Mouse (Mus musculus) embryonic facial prominence, embryonic 13.5 days (tissue): ENCODE data around the gene Tbc1d10c. TPM values are rescaled to one million over a fixed set of nuclear protein-coding genes. Genes with fewer than 3 reads are reported as not detected.

Experiments used
- ATAC-seq: fragments of 200-750 bp; cut with Nextera tagmentation; 2 replicates; pipeline ENCODE4 v1.8.0; 2017; ENCODE audit warnings: low read depth; ENCODE audit not compliant: insufficient number of reproducible peaks, insufficient read depth, low FRiP score, low TSS enrichment
- H3K27ac ChIP-seq: fragments of 300-500 bp; sonication (generic); 2 replicates; pipeline ENCODE4 v1.5.1; 2015; ENCODE audit warnings: moderate library complexity, mild to moderate bottlenecking, inconsistent platforms
- H3K27me3 ChIP-seq: fragments of 300-500 bp; sonication (generic); 2 replicates; pipeline ENCODE4 v1.6.1; 2015; ENCODE audit warnings: mild to moderate bottlenecking, inconsistent platforms
- H3K36me3 ChIP-seq: fragments of 300-500 bp; sonication (generic); 2 replicates; pipeline ENCODE4 v1.6.1; 2015; ENCODE audit warnings: mild to moderate bottlenecking, inconsistent platforms
- H3K4me1 ChIP-seq: fragments of 300-500 bp; sonication (generic); 2 replicates; pipeline ENCODE4 v1.6.1; 2015; ENCODE audit warnings: inconsistent platforms
- H3K4me2 ChIP-seq: fragments of 300-500 bp; sonication (generic); 2 replicates; pipeline ENCODE4 v1.6.1; 2015; ENCODE audit warnings: moderate library complexity, mild to moderate bottlenecking, inconsistent platforms
- H3K4me3 ChIP-seq: fragments of 300-500 bp; sonication (generic); 2 replicates; pipeline ENCODE4 v1.5.1; 2015; ENCODE audit warnings: mild to moderate bottlenecking, inconsistent platforms
- H3K9ac ChIP-seq: fragments of 300-500 bp; sonication (generic); 2 replicates; pipeline ENCODE4 v1.6.1; 2015; ENCODE audit warnings: mild to moderate bottlenecking, inconsistent platforms
- H3K9me3 ChIP-seq: fragments of 300-500 bp; sonication (generic); 2 replicates; pipeline ENCODE4 v1.6.1; 2016; ENCODE audit warnings: inconsistent platforms
- WGBS: fragments of 180-500 bp; shearing (Covaris S2); methylation state at CpG from one replicate; pipeline ENCODE4 v1.1.7; 2015; ENCODE audit warnings: mixed read lengths; 5-methylcytosine and 5-hydroxymethylcytosine counted together
- polyA plus RNA-seq: library from polyadenylated mRNA; unstranded; fragments of >200 nt; fragmentation: Nextera tagmentation; extraction: Ambion mirVana; gene quantifications from 2 replicates; pipeline ENCODE4 v1.2.1, GENCODE M21; 2015

Tbc1d10c gene
- polyA plus RNA-seq, 1 experiment from 2014 or later, result 3.1 TPM

GRCm38 (mm10) chr19:4147782-4148490 is 43.1 kb downstream of the Tbc1d10c start:
- H3K27me3 ChIP-seq, result no peaks in the 10 kb centered on the region
- no peaks in the 10 kb centered on the region for H3K9me3 ChIP-seq
- peaks cover 34% of the 10 kb centered on the region for H3K36me3 ChIP-seq
- WGBS, result 35% methylated on average over 9 of the region's 9 CpGs
- no peak for ATAC-seq
- H3K4me1 ChIP-seq, result peaks cover 24% of the 10 kb centered on the region
- H3K27ac ChIP-seq, result no peak overlapping the region; the same call in 1 of the 2 replicates
- H3K4me3 ChIP-seq, result peak overlapping the region; percentile 87
- peak overlapping the region; percentile 89 for H3K4me2 ChIP-seq
- peak overlapping the region; percentile 89 for H3K9ac ChIP-seq

GRCm38 (mm10) chr19:4147022-4147405 is 44.1 kb downstream of the Tbc1d10c start:
- ATAC-seq, result no peak

GRCm38 (mm10) chr19:4146366-4147021 is 44.6 kb downstream of the Tbc1d10c start:
- no peak overlapping the region for H3K27ac ChIP-seq
- no peak overlapping the region for H3K4me3 ChIP-seq
- H3K27me3 ChIP-seq, result no peaks in the 10 kb centered on the region
- 61% methylated on average over 12 of the region's 12 CpGs for WGBS
- H3K4me1 ChIP-seq, result peaks cover 24% of the 10 kb centered on the region
- H3K4me2 ChIP-seq, result no peak overlapping the region
- H3K9me3 ChIP-seq, result no peaks in the 10 kb centered on the region
- H3K9ac ChIP-seq, result no peak overlapping the region
- peaks cover 21% of the 10 kb centered on the region for H3K36me3 ChIP-seq
- ATAC-seq, result no peak

More at GRCm38 (mm10) chr19:4147022-4147405, 44.1 kb downstream of the Tbc1d10c start:
- 43% methylated on average over 3 of the region's 3 CpGs for WGBS
- Histone ChIP-seq H3K36me3 (peaks cover 24% of the 10 kb centered on the region), H3K27me3 (no peaks in the 10 kb centered on the region), H3K4me3 (no peak overlapping the region), H3K27ac (no peak overlapping the region), H3K4me2 (no peak overlapping the region), H3K9ac (no peak overlapping the region), H3K9me3 (no peaks in the 10 kb centered on the region), H3K4me1 (peaks cover 24% of the 10 kb centered on the region)

DNA sequence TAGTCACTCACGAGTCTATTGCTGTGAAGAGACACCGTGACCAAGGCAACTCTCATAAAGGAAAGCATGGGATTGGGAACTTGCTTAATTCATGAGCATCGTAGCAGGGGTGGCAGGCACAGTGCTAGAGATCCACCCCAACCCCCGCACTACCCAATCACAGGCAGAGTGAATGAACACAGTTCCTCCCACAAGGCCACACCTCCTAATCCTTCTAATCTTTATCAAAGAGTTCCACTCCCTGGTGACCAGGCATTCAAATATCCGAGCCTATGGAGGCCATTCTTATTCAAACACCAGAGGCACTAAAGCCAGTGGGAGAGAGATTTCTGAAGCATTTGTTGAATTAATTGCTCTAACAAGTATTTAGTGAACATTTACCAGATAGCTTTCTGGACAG is 45.1 kb downstream of the Tbc1d10c start:
- no peak overlapping the region for H3K27ac ChIP-seq
- peaks cover 16% of the 10 kb centered on the region for H3K36me3 ChIP-seq
- 89% methylated on average over 5 of the region's 5 CpGs for WGBS
- peaks cover 24% of the 10 kb centered on the region for H3K4me1 ChIP-seq
- no peak overlapping the region for H3K4me3 ChIP-seq
- no peak for ATAC-seq
- H3K9me3 ChIP-seq, result no peaks in the 10 kb centered on the region
- no peaks in the 10 kb centered on the region for H3K27me3 ChIP-seq
- no peak overlapping the region for H3K4me2 ChIP-seq
- no peak overlapping the region for H3K9ac ChIP-seq

GRCm38 (mm10) chr19:4144550-4145498 is 46.3 kb downstream of the Tbc1d10c start:
- 72% methylated on average over 16 of the region's 16 CpGs for WGBS
- H3K4me2 ChIP-seq, result no peak overlapping the region
- H3K9me3 ChIP-seq, result no peaks in the 10 kb centered on the region
- peaks cover 17% of the 10 kb centered on the region for H3K4me1 ChIP-seq
- no peak overlapping the region for H3K9ac ChIP-seq
- H3K27ac ChIP-seq, result no peak overlapping the region
- ATAC-seq, result no peak
- no peak overlapping the region for H3K4me3 ChIP-seq
- peaks cover 5% of the 10 kb centered on the region; the same call in 1 of the 2 replicates for H3K36me3 ChIP-seq
- H3K27me3 ChIP-seq, result no peaks in the 10 kb centered on the region

DNA sequence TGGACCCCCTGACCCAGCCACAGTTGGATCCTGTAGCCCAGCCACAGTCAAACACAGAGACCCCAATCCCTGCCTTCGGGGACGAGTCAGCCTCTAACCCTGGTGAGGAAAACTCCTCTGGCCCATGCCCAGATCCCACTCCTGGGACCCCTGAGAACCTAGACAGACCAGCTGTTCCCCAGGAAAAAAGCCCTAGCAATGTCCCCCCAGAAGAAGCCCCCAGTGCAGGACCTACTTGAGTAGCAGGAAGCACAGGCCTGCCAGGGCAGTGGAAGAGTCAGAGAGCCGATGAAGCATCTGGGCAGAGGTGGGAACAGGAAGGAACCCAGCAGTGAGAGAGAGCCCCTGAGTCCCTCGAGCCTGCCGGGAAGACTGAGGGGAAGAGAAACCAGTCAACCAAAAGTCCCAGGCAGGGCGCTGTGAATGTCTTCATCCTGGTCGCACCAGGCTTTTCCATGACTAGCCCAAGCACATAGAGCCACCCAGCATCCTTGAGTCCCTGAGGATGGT is 47.3 kb downstream of the Tbc1d10c start, which contains the start of gene Cabp4:
Gene Cabp4, minus strand, starts transcription at position 275 of the 510 bp plus-strand sequence.
- no peak within 1 kb of the TSS for H3K4me2 ChIP-seq
- H3K4me3 ChIP-seq, result no peak within 1 kb of the TSS
- no peaks in the 10 kb centered on the region for H3K27me3 ChIP-seq
- H3K9me3 ChIP-seq, result no peaks in the 10 kb centered on the region
- H3K36me3 ChIP-seq, result no peaks in the 10 kb centered on the region
- no peak for ATAC-seq
- peaks cover 7% of the 10 kb centered on the region; the same call in 1 of the 2 replicates for H3K4me1 ChIP-seq
- WGBS, result 85% methylated on average over 7 of the region's 7 CpGs
- no peak within 1 kb of the TSS for H3K27ac ChIP-seq
- no peak within 1 kb of the TSS; the same call in 1 of the 2 replicates for H3K9ac ChIP-seq

DNA sequence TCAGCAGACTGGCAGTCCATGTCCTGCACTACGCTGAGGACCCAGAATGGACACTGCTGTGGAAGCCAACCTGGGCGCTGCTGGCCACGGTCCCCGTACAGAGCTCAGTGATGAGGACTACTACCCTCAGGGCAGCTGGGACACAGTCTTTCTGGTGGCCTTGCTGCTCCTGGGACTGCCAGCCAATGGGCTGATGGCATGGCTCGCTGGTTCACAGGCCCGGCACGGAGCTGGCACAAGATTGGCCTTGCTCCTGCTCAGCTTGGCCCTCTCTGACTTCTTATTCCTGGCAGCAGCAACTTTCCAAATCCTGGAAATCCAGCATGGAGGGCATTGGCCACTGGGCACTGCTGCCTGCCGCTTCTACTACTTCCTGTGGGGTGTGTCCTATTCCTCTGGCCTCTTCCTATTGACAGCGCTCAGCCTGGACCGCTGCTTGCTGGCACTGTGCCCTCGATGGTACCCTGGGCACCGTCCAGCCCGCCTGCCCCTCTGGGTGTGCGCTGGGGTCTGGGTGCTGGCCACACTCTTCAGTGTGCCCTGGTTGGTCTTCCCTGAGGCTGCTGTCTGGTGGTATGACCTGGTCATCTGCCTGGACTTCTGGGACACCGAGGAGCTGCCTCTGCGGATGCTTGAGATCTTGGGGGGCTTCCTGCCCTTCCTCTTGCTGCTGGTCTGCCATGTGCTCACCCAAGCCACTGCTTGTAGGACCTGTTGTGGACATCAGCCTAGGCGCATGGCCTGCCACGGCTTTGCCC is 48.5 kb downstream of the Tbc1d10c start:
- H3K4me2 ChIP-seq, result no peak overlapping the region
- no peak overlapping the region for H3K27ac ChIP-seq
- H3K36me3 ChIP-seq, result no peaks in the 10 kb centered on the region
- H3K9ac ChIP-seq, result no peak overlapping the region
- 88% methylated on average over 18 of the region's 18 CpGs for WGBS
- no peak overlapping the region for H3K4me3 ChIP-seq
- no peak for ATAC-seq
- no peaks in the 10 kb centered on the region for H3K9me3 ChIP-seq
- H3K27me3 ChIP-seq, result no peaks in the 10 kb centered on the region
- H3K4me1 ChIP-seq, result no peaks in the 10 kb centered on the region

DNA sequence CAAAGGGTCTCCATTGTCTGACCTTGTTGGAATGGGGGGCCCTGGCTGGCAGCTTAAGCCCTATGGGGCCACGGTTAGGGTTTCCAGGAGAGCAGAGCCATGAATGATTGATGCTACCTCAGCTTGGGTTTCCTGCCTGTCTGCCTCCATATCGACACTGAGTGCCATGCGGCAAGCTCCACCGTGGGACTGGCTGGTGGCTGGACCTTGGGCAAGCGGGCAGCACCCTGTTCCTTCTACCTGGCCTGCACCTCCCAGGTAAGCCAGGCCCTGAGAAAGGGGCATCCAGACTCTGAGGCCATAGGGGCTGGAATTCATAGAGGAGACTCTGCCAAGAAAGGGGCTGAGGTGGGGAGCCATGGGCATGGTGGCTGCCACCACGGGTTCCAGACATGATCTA is 50.9 kb downstream of the Tbc1d10c start:
- Histone ChIP-seq H3K4me2 (no peak overlapping the region), H3K36me3 (no peaks in the 10 kb centered on the region), H3K4me1 (no peaks in the 10 kb centered on the region), H3K9me3 (no peaks in the 10 kb centered on the region), H3K9ac (no peak overlapping the region), H3K4me3 (no peak overlapping the region), H3K27ac (no peak overlapping the region), H3K27me3 (no peaks in the 10 kb centered on the region)
- no peak for ATAC-seq
- WGBS, result 85% methylated on average over 6 of the region's 6 CpGs

DNA sequence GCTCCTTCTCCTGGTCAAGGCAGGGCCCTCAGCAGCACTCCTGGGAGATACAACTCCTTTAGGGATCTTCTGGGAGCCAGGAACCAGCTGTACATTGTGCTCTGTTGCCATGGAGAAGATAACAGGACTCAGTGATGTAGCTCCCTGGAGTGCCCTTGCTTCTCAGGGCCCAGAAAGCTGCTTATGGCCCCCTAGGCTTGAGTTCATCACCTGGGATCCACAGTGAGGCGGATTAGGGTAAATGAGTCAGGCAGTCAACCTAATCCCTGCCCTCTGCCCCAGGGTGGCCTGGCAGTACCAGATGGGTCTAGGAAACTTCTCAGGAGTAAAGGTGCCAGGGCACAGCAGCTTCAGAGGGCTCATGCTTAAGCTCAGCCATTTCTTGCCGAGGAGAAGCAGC is 51.6 kb downstream of the Tbc1d10c start, which contains the start of gene Gpr152:
Gene Gpr152, plus strand, starts transcription at position 342 of the 400 bp plus-strand sequence.
- Histone ChIP-seq H3K4me1 (no peaks in the 10 kb centered on the region), H3K9me3 (no peaks in the 10 kb centered on the region), H3K27ac (no peak within 1 kb of the TSS), H3K36me3 (no peaks in the 10 kb centered on the region), H3K4me2 (no peak within 1 kb of the TSS), H3K9ac (no peak within 1 kb of the TSS), H3K4me3 (no peak within 1 kb of the TSS), H3K27me3 (no peaks in the 10 kb centered on the region)
- WGBS, result 82% methylated on average over 2 of the region's 2 CpGs
- ATAC-seq, result no peak

GRCm38 (mm10) chr19:4137913-4138312 is 53.2 kb downstream of the Tbc1d10c start:
- Histone ChIP-seq H3K36me3 (peaks cover 4% of the 10 kb centered on the region), H3K4me2 (no peak overlapping the region), H3K4me3 (no peak overlapping the region), H3K9me3 (no peaks in the 10 kb centered on the region), H3K4me1 (no peaks in the 10 kb centered on the region), H3K27me3 (no peaks in the 10 kb centered on the region), H3K27ac (no peak overlapping the region), H3K9ac (no peak overlapping the region)
- WGBS, result 84% methylated on average over 5 of the region's 5 CpGs
- ATAC-seq, result no peak
